Mouse (Mus musculus) limb, embryonic 11.5 days (tissue): Measurements from ENCODE around the gene Dab2ip. TPM values are rescaled to one million over a fixed set of nuclear protein-coding genes. Genes with fewer than 3 reads are reported as not detected.
A peak's percentile ranks its signal among the peaks of the same experiment; 100 is the strongest.

Experiments used
- ATAC-seq: fragments of 200-750 bp; cut with Nextera tagmentation; 2 replicates; pipeline ENCODE4 v1.8.0; 2017; ENCODE audit warnings: low read depth; ENCODE audit not compliant: insufficient number of reproducible peaks, low FRiP score, low TSS enrichment
- DNase-seq: peaks from one replicate; pipeline ENCODE4 v3.0.0-alpha.2; 2015; ENCODE audit warnings: low spot score
- H3K27ac ChIP-seq: fragments of 300-500 bp; sonication (generic); replicated peaks from 2 replicates; pipeline ENCODE4 v1.5.1; 2014; ENCODE audit warnings: low read depth, mild to moderate bottlenecking, low read length
- H3K27me3 ChIP-seq: fragments of 300-500 bp; sonication (generic); 2 replicates; pipeline ENCODE4 v1.6.1; 2014; ENCODE audit warnings: mild to moderate bottlenecking, low read length, mixed read lengths; ENCODE audit not compliant: control insufficient read depth, insufficient read depth
- H3K36me3 ChIP-seq: fragments of 300-500 bp; sonication (generic); 2 replicates; pipeline ENCODE4 v1.6.1; 2014; ENCODE audit warnings: mild to moderate bottlenecking, low read length, moderate library complexity, mixed read lengths; ENCODE audit not compliant: control insufficient read depth, insufficient read depth
- H3K4me1 ChIP-seq: fragments of 300-500 bp; sonication (generic); 2 replicates; pipeline ENCODE4 v1.6.1; 2014; ENCODE audit warnings: low read length, mixed read lengths; ENCODE audit not compliant: control insufficient read depth, insufficient read depth
- H3K4me2 ChIP-seq: fragments of 300-500 bp; sonication (generic); 2 replicates; pipeline ENCODE4 v1.6.1; 2014; ENCODE audit warnings: low read depth, mild to moderate bottlenecking, moderate library complexity; ENCODE audit not compliant: severe bottlenecking
- H3K4me3 ChIP-seq: fragments of 300-500 bp; sonication (generic); 2 replicates; pipeline ENCODE4 v1.5.1; 2014; ENCODE audit warnings: low read depth, low read length
- H3K9ac ChIP-seq: fragments of 300-500 bp; sonication (generic); 2 replicates; pipeline ENCODE4 v1.6.1; 2014; ENCODE audit warnings: mild to moderate bottlenecking, low read length
- H3K9me3 ChIP-seq: fragments of 300-500 bp; sonication (generic); 2 replicates; pipeline ENCODE4 v1.6.1; 2016; ENCODE audit warnings: low read length; ENCODE audit not compliant: control insufficient read depth
- WGBS: fragments of 180-500 bp; shearing (Covaris S2); extraction: QIAGEN DNeasy Blood & Tissue Kit; methylation state at CpG from one replicate; pipeline ENCODE4 v1.1.7; 2014; 5-methylcytosine and 5-hydroxymethylcytosine counted together
- polyA plus RNA-seq: library from polyadenylated mRNA; unstranded; fragments of >200 nt; fragmentation: Nextera tagmentation; extraction: Ambion mirVana; gene quantifications from 2 replicates; pipeline ENCODE4 v1.2.1, GENCODE M21; 2014

Gene Dab2ip
- 53.9 and 56.4 TPM in 2 replicates for polyA plus RNA-seq

GRCm38 (mm10) chr2:35557911-35558825 lies at the start of gene Dab2ip:
Gene Dab2ip (plus strand): TSS chr2:35558266.
- ATAC-seq (peak; percentile 17; the same call in 1 of the 2 replicates), DNase-seq (peak; percentile 66)
- peaks cover 40% of the 10 kb centered on the region for H3K4me1 ChIP-seq
- WGBS: 32% methylated on average over 29 of the region's 29 CpGs
- H3K27me3 ChIP-seq: no peaks in the 10 kb centered on the region
- no peaks in the 10 kb centered on the region for H3K36me3 ChIP-seq
- peak within 1 kb of the TSS; percentile 94 for H3K27ac ChIP-seq
- peak within 1 kb of the TSS; percentile 34 for H3K4me2 ChIP-seq
- peak within 1 kb of the TSS; percentile 39 for H3K9ac ChIP-seq
- no peaks in the 10 kb centered on the region for H3K9me3 ChIP-seq
- H3K4me3 ChIP-seq: 0 out of 2 replicates have a peak within 1 kb of the TSS, but pooled peaks have one; percentile 0

- Histone ChIP-seq H3K4me1 (peaks cover 30% of the 10 kb centered on the region), H3K4me2 (no peak overlapping the region), H3K27me3 (no peaks in the 10 kb centered on the region), H3K4me3 (no peak overlapping the region), H3K9me3 (no peaks in the 10 kb centered on the region), H3K9ac (no peak overlapping the region), H3K36me3 (no peaks in the 10 kb centered on the region), H3K27ac (no peak overlapping the region)
- DNase-seq (no peak), ATAC-seq (no peak)
- WGBS: 43% methylated on average over 10 of the region's 10 CpGs
Observed at GRCm38 (mm10) chr2:35508597-35509342, 49.3 kb upstream of the Dab2ip start.

GRCm38 (mm10) chr2:35509343-35509667 lies 48.8 kb upstream of the Dab2ip start:
- Histone ChIP-seq H3K27me3 (no peaks in the 10 kb centered on the region), H3K4me2 (no peak overlapping the region), H3K9me3 (no peaks in the 10 kb centered on the region), H3K9ac (no peak overlapping the region), H3K36me3 (no peaks in the 10 kb centered on the region), H3K4me3 (no peak overlapping the region), H3K4me1 (peaks cover 30% of the 10 kb centered on the region), H3K27ac (no peak overlapping the region)
- WGBS: 18% methylated on average over 6 of the region's 6 CpGs
- DNase-seq (no peak), ATAC-seq (no peak)

GRCm38 (mm10) chr2:35509888-35510287 lies 48.2 kb upstream of the Dab2ip start:
- H3K4me3 ChIP-seq: no peak overlapping the region
- H3K4me1 ChIP-seq: peaks cover 29% of the 10 kb centered on the region
- WGBS: 37% methylated on average over 4 of the region's 4 CpGs
- DNase-seq: no peak
- H3K27me3 ChIP-seq: no peaks in the 10 kb centered on the region
- no peaks in the 10 kb centered on the region for H3K36me3 ChIP-seq
- ATAC-seq: no peak
- H3K9me3 ChIP-seq: no peaks in the 10 kb centered on the region
- H3K4me2 ChIP-seq: no peak overlapping the region
- no peak overlapping the region for H3K9ac ChIP-seq
- no peak overlapping the region for H3K27ac ChIP-seq

- no peaks in the 10 kb centered on the region for H3K9me3 ChIP-seq
- H3K4me1 ChIP-seq: peaks cover 29% of the 10 kb centered on the region
- H3K9ac ChIP-seq: no peak overlapping the region
- DNase-seq (no peak), ATAC-seq (no peak)
- no peak overlapping the region for H3K4me3 ChIP-seq
- H3K36me3 ChIP-seq: no peaks in the 10 kb centered on the region
- WGBS: 44% methylated on average over 1 of the region's 1 CpGs
- no peaks in the 10 kb centered on the region for H3K27me3 ChIP-seq
- no peak overlapping the region for H3K4me2 ChIP-seq
- no peak overlapping the region for H3K27ac ChIP-seq
Observed at GRCm38 (mm10) chr2:35510920-35511319, 47.1 kb upstream of the Dab2ip start.

- 96% methylated on average over 4 of the region's 4 CpGs for WGBS
- peaks cover 18% of the 10 kb centered on the region for H3K4me1 ChIP-seq
- no peaks in the 10 kb centered on the region for H3K27me3 ChIP-seq
- no peak overlapping the region for H3K4me3 ChIP-seq
- H3K9me3 ChIP-seq: no peaks in the 10 kb centered on the region
- H3K27ac ChIP-seq: no peak overlapping the region
- DNase-seq: no peak
- no peak for ATAC-seq
- no peak overlapping the region for H3K9ac ChIP-seq
- H3K36me3 ChIP-seq: no peaks in the 10 kb centered on the region
- H3K4me2 ChIP-seq: no peak overlapping the region
Observed at GRCm38 (mm10) chr2:35512226-35512625, 45.8 kb upstream of the Dab2ip start.

- no peaks in the 10 kb centered on the region for H3K9me3 ChIP-seq
- no peak overlapping the region for H3K4me2 ChIP-seq
- H3K36me3 ChIP-seq: no peaks in the 10 kb centered on the region
- no peak overlapping the region for H3K27ac ChIP-seq
- no peak overlapping the region for H3K4me3 ChIP-seq
- 63% methylated on average over 14 of the region's 14 CpGs for WGBS
- ATAC-seq (no peak), DNase-seq (no peak)
- H3K27me3 ChIP-seq: no peaks in the 10 kb centered on the region
- peak overlapping the region; percentile 5; the same call in 1 of the 2 replicates for H3K9ac ChIP-seq
- peaks cover 10% of the 10 kb centered on the region; the same call in 1 of the 2 replicates for H3K4me1 ChIP-seq
Observed at GRCm38 (mm10) chr2:35514051-35514892, 43.8 kb upstream of the Dab2ip start.
